Mouse (Mus musculus): ENCODE measurements around the gene Arid4a.
"Not testable (repeated sequence)": the region's sequence is repeated elsewhere in the genome, so short reads cannot be mapped to it uniquely, and the experiment has no call there.

Arid4a gene

DNA sequence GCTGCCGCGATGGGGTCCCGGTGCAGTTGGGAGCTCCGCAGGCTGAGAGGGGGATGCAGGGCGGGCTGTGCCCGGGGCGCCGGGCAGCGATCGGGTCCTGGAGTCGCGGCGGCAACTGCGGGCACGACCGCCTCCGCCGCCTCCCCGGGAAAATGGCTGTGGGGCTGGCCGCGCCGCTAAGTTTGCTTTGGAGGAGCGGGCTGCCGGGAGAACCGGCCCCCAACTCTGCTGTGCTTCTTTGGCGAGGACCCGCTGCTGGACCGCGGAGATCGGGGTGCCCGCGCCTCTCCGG is 367 bp downstream of the Arid4a start:
- no peak for DNase-seq (ENCODE audit: low read depth, low spot score)

DNA sequence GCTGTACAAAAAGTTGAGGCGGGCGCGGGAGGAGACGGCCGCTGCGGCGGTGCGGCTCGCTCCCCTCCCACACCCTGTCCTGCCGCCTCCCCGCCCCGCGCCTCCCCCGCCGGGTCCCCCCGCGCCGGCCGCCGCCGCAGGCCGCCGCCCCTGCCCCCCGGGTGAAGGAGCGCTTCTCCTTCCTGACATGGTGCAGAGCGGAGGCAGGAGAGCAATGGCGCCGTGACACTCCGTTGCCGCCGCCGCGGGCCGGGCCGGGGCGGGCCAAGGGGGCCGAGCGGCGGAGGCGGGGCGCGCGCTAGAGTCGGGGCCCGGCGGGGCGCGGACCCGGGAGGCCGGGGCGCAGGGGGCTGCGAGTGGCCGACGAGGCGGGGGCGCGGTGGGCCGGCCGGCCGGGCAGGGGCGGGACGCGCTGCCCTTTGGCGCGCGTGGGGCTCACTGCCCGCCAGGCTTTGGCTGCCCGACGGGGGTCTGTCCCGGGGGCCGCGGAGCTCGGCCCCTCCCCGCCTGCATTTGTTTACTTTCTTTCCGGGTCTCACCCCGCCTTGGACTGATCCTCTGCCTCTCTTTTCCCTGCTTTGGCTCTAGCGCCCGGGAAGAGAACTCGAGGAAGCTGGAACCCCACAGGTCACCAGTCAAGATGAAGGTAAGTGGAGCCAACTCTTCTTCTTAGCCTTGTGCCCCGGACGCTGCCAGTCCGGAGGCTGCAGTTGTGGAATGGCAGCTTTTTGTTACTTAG is 882 bp downstream of the Arid4a start:
- peak; percentile 42 for DNase-seq (ENCODE audit: low read depth, low spot score)

DNA sequence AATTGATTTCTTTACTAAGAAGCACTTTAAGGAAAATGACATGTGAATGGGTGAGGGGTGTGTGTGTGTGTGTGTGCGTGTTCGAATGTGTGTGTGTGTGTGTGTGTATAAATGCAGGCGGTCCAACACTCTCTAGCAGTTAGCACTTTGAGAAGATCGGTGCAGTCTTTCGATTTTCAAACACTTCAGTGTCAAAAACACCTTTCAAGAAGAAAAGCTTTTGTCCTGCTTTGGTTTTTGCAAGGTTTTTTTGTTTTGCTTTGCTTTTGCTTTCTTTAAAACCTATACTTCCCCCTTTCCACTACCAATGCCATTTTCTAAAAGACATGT is 1.4 kb downstream of the Arid4a start:
- no peak for DNase-seq (ENCODE audit: low read depth, low spot score)

DNA sequence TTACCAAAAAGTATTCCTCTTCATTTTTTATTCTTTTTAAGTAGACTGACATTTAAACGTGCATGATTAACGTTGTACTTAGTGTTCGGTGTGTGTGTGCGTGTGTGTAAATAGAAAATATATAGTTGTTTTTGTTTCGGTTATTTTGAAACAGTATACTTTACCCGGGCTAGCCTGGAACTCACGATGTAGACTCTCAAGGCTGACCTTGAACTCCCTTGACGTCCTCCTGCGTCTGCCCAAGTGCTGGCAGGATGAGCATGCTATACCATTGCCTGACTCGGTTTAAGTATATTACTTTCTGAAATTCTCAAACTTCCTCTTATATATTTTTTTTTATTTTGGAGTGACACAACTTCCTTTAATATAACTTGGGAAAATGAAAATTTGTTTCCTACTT is 2.0 kb downstream of the Arid4a start:
- DNase-seq (ENCODE audit: low read depth, low spot score) = no peak

DNA sequence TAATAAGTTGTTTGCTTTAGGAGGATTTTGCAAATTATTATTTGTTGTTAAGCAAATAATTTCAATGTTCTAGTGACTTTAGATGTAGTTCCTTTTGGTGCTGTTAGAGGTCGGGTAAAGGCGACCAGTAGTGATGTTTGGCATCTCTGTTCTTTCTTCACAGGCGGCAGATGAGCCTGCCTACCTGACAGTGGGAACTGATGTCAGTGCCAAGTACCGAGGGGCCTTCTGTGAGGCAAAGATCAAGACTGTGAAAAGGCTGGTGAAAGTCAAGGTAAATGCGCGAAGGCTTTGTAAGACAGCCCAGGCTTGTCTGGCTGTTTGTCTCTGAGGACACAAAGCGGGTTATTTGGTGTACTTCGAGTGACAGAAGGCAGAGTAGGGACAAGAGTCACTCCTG is 3.4 kb downstream of the Arid4a start:
- no peak for DNase-seq (ENCODE audit: low read depth, low spot score)

DNA sequence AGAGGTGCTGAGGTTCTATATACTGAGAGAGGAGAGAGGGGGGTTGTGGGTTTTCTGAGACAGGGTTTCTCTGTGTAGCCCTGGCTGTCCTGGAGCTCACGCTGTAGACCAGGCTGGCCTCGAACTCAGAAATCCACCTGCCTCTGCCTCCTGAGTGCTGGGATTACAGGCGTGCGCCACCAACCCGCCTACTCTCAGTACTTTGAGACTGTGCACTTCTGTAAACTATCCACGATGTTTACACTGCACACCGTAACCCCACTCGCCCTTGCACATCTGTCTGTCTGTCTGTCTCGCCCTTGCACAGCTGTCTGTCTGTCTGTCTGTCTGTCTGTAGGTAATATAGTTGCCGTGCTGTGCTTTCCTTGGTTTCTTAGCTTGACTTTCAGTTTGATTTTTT is 8.6 kb downstream of the Arid4a start:
- no peak for DNase-seq (ENCODE audit: low read depth, low spot score)

DNA sequence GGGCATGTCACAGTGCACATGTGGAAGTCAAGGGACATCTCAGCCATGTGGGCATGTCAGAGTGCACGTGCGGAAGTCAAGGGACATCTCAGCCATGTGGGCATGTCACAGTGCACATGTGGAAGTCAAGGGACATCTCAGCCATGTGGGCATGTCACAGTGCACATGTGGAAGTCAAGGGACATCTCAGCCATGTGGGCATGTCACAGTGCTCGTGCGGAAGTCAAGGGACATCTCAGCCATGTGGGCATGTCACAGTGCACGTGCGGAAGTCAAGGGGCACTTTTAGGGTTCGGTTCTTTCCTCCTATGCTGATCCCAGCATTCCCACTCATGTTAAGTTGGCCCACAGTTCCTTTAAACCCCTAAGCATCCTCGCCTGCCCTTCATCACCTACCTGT is 12.5 kb downstream of the Arid4a start:
- DNase-seq (ENCODE audit: low read depth, low spot score) = not testable (repeated sequence)

DNA sequence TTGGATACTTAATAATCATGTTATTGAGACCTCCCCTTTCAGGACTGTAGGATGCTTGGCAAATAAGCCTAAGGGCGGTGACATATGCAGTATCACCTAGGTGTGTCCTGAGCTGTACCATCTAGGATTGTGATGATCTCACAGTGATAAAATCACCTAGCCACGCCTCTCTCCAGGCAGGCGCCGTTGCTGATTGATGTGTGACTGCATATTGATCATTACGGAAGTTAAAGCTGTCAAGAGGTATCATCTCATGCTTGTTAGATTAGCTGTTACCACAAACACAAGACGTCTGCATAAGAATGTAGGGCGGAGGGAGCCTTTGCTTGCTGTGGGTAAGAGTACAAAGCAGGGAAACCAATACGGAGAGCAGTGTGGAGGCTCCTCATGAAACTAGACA is 14.5 kb downstream of the Arid4a start:
- no peak for DNase-seq (ENCODE audit: low read depth, low spot score)

DNA sequence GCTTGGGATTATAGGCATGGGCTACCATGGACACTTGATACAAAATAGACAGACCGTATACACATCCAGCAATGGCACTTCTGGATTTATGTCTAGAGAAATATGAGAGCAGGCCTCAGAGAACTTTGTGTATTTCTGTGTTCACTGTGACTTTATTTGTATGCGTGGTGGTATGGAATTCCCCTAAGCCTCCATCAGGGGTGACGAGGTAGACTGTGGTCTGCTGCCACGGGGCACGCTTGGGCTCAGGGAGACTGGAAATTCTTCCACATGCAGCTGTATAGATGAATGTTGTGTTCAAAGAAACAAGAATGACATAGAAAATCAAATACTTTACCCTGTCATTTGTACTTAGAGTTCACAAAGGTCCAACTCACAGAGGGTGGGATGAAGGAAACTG is 14.9 kb downstream of the Arid4a start:
- no peak for DNase-seq (ENCODE audit: low read depth, low spot score)

DNA sequence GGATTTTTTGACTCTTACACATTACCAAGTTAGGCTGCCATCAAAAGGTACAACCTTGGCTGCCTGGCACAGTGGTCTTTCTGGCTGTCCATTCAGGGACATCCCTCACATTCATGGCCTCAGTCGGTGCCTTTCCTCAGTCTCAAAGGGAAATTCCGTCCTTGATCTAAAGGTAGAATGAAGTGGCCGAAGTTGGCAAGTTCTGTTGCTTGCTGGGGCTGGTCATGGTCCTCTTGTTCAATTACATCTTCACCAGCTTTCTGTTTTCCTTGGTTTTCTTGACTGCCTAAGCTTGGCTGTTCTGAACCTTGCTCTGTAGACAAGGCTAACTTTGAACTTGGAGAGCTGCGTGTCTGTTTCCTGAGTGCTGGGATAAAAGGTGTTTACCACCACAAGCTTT is 20.0 kb downstream of the Arid4a start:
- DNase-seq (ENCODE audit: low read depth, low spot score) = no peak

DNA sequence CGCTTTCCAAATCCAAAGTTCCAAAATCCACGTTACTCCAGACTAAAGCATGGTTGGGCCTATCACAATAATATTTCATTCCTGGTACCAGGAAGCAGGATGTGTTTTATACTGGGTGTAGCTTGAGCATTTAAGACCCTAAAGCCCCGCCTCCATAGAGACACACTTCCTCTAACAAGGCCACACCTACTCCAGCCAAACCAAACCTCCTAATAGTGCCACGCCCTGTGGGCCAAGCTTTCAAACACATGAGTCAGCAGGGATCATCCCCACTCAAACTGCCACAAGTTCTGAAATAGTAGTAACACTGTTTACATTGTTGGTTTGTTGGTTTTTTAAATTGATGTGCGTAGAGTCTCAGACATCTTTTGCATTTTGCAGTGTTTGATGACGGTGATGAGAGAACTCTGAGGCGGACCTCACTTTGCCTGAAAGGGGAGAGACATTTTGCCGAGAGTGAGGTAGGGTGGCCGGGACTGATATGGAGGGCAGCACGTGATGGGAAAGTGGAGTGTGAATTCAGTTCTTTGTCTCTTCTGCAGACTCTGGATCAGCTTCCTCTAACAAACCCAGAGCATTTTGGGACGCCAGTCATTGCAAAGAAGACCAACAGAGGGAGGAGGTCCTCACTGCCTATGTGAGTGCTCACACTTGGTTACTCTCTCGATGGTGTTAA is 21.1 kb downstream of the Arid4a start:
- peak; percentile 83 for DNase-seq (ENCODE audit: low read depth, low spot score)

DNA sequence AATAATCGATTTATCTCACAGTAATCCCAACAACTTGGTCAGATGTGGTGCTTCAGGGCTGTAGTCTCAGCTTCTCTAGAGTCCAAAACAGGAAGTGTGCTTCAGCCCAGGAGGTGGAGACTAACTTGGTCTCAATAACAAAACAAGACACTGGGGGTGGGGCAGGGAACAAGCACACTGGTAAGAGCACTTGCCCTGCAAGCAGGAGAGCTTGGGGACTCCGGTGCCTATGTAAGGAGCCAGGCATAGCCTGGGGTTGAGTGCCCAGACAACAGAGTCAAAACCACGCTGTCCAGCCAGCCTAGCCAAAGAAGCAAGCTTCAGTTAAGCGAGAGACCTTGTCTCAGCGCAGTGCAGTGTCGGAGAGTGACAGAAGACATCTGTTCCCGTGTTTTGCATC is 24.7 kb downstream of the Arid4a start:
- DNase-seq (ENCODE audit: low read depth, low spot score) = no peak

DNA sequence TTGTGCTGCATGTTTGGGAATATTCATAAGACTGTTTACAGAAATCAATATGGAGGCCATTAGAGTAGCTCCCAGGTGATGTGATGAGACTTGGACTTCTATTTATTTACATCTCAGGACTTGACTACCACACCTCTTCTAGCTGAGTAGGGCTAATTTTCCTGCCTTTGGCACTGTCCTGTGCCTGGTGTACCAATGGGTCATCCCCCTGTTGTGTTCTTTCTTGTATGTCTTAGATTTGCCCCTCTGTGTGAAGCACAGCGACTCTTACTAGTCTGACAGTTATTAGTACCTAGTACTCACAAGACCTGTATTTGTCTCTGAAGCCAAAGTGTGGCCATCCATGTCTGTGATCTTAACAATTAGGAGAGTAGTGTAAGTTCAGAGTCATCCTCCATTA is 26.7 kb downstream of the Arid4a start:
- DNase-seq (ENCODE audit: low read depth, low spot score) = no peak

DNA sequence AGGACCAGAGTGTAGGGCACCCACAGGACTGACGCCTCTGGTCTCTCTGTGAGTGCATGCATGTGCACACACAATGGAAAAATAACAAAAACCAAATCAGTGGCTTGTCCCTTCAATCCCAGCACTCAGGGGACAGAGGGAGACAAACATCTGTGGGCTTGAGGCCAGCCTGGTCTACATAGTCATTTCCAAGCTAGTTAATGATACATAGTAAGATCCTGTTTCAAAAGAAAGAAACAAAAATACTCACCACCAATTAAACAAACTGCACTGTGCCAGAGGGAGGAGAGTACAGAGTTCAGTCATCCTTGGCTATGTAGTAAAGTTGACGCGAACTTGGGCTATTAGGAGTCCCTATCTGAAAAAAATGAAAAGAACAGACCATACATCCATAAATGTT is 27.8 kb downstream of the Arid4a start:
- DNase-seq (ENCODE audit: low read depth, low spot score) = no peak

DNA sequence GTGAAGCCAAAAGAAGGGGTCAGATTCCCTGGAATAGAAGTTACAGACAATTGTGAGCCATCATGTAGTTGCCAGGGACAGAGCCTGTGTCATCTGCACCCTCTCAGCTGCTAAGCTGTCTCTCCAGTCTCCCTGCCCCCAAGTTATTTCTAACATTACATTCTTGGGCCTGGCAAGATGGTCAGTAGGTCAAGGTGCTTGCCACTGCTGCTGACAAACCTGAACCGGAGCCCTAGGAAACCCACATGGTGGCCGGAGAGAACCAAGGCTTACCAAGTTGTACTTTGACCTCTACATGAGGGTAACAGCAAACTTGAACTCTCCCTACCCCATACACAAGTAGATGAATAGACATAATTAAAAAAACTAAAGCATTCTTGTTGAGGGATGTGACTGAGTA is 28.7 kb downstream of the Arid4a start:
- no peak for DNase-seq (ENCODE audit: low read depth, low spot score)

DNA sequence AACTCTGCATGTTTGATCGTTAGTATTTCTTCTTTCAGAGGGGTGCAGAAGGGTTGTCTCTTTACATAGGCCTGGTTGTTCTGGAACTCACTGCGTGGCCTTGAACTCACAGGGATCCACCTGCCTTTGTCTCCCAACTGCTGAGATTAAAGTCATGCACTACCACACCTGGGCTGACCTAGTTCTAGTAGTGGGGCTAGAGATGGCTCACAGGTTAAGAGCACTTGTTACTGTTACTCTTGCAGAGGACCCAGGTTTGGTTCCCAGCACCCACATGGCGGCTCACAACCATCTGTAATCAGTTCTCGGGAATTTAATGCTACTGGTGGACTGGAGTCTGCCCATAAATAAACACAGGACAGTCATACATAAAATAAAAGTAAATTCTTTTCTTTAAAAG is 30.7 kb downstream of the Arid4a start:
- DNase-seq (ENCODE audit: low read depth, low spot score) = no peak

DNA sequence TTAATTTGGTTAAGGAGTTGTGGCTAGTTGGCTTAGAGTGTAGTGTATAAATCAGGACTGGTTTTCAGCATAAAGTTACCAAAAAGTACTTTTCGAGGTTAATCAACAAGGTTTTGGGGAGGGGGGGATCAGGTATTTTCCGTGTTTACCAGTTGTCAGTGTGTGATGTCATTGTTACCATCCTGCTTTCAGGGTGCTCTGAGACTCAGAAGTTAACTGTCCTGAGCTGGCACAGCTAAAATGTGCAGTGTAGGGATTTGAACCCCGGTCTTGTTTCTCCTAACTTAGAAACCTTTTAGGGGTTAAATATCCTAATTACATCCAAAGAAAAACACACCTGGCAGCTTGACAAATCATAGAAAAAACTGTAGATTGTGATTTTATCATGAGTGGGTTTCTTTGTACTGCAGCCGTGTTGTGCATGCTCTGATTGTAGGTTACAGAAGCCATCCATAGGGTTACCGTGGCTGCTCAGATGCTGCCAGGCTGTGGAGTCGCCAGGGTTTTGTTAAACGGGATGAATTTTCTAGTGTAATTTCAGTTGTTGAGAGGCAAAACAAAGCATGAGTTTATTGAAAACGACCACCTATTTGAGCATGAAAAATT is 31.8 kb downstream of the Arid4a start:
- no peak for DNase-seq (ENCODE audit: low read depth, low spot score)

DNA sequence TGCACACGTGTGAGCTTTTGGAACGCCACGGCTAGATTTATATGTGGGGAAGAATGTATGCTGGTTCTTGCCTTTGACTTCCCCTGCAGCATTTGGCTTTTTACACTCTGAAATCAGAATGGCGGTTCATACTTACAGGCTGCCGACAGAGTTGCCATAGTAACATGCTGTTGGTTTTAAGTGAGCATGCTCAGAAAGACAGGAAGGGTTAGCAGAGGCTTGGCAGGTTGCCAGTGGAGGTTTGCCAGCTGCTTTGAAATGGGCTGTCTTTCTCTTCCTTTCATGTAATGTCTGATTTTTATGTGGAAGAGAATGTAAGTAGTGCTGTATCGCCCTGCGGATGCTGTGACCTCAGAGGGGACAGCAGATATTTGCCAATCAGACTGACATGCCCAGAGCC is 32.3 kb downstream of the Arid4a start:
- DNase-seq (ENCODE audit: low read depth, low spot score) = peak; percentile 82

DNA sequence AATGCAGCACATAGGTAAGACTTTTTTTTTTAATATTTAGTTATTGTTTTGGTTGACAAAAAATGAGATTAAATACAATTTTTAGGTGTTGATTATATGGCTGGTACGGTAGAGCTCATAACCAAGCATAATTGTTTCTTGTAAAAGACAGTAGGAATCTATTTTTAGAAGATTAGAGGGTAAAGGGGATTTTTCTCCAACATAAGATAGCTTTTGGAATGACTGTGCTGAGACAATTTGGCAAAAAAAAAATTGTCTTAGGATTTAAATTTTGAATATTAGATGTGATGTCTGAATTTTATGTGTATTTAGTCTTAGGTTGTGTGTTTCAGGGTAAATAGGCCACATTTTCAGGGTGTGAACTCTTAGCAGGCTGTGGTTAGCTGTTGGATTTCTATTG is 32.8 kb downstream of the Arid4a start:
- no peak for DNase-seq (ENCODE audit: low read depth, low spot score)

DNA sequence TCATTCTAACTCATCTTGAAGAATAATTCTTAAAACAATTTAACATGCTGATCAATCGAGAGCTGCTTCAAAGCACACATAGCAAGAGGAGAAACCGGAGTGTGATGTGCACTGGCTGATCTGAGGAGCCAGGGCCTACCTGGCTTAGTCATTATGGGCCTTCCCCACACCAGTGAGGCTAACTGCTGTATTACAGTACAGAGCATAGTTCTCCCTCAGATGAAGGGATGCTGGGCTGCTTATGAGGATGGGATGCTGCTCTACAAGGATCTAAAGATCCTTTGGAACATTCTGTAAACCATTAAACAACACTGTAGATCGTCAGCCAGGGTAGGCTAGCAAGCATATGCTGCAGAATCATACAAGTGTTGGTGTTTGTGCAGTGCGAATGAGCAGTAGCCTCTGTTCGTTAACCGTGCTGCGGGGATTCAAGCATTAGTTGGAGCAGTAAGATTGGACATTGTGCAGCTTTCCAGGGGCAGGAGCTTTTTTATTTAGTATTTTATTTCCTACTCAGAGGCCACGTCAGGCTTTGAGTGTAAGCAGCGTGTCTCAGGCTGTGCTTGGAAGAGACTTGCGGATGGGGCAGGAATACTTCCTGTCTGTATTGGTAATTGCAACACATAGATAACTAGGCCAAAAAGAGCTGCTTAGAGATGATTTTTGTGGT is 33.9 kb downstream of the Arid4a start:
- DNase-seq (ENCODE audit: low read depth, low spot score) = no peak

DNA sequence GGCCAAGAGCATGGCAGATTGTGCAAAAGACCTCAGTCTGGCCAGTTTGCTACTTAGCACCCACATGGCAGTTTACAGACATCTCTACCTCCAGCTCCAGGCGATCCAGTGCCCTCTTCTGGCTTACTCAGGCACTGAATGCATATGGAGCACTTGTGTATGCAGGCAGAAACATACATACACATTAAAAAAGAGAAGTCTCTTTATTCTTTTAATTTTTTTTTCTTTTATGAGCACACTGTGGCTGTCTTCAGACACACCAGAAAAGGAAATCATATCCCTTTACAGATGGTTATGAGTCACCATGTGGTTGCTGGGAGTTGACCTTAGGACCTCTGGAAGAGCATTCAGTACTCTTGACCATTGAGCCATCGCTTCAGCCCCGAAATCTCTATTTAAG is 35.3 kb downstream of the Arid4a start:
- DNase-seq (ENCODE audit: low read depth, low spot score) = peak; percentile 88

DNA sequence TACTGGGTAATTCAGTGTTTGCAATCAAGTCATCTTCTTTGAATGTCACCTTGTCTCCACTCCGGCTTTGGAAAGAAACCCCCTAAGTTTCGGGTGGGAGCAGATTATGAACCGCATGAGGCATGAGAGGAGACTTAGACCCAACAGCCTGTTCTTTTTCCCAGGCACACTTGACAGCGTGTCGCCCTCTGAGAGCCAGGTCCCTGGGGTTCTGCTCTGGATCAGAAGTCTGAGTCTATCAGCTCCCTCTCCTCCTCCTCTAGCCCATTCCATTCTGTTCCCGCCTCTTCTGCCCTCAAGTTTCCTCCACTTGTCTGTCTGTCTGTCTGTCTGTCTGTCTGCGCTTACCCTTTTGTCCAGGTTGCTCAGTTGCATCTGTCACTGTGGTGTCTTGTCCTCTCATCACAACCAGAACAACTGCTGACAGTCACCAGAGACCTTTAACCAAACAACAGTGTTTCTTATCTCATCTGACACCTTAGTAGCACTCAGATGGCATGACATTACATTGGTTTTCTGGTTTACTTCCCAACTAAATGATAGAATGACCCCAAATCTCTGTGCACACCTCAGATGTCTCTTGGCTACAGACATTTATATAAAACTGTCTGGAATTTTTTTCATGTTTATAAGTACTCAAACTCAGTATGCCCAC is 36.7 kb downstream of the Arid4a start:
- DNase-seq (ENCODE audit: low read depth, low spot score) = no peak

DNA sequence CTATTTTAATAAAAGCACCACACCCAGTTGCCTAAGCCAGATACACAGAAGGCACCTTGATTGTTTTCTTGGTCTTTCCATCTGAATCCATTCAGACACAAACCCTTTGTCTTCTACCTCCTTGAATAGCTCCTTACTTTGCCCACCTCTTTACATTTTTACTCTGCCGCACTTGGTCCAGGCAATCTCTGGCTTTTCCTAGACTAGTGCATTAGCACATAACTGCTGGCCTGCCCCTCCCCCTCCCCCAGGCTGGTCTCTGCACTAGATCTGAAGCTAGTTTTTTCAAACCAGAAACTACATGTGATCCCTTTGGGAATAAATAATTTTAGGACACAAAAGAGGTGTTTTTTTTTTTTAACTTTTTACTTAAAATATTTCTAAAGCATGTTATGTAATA is 37.2 kb downstream of the Arid4a start:
- DNase-seq (ENCODE audit: low read depth, low spot score) = no peak
